Mouse (Mus musculus): ENCODE measurements around the gene Tom1l2. TPM values are rescaled to one million over a fixed set of nuclear protein-coding genes. Genes with fewer than 3 reads are reported as not detected.
A peak's percentile ranks its signal among the peaks of the same experiment; 100 is the strongest.

Tom1l2 gene
- polyA plus RNA-seq, 1 experiment from 2014 or later: 8.1 TPM

- H3K27ac ChIP-seq: no peak overlapping the region
- no peak overlapping the region for H3K4me3 ChIP-seq (ENCODE audit: inconsistent target)
- 92% methylated on average over 13 of the region's 13 CpGs for WGBS (ENCODE audit: missing documents)
- H3K36me3 ChIP-seq (ENCODE audit: inconsistent target): no peaks in the 10 kb centered on the region
- H3K79me2 ChIP-seq (ENCODE audit: inconsistent target): no peaks in the 10 kb centered on the region
Observed at GRCm38 (mm10) chr11:60229821-60230220, 122.9 kb downstream of the Tom1l2 start.

DNA sequence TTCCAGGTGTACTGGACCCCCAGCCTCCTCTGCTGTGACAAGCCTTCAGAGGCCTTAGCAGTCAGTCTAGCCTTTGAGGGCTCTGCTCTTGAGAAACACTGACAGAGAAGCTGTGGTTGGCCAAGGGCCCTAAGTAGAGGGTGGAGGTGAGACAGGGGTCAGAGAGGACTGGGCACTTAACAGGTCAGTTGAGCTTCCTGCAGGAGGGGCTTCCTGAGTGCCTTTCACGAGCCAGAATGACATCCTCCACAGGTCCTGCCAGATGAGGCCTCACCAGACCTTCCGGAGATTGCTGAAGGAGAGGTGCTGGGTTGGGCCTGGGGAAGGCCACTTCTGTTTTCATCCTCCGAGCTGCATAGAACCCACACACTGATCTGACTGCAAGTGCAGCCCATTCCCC, 124.2 kb downstream of the Tom1l2 start:
- 72% methylated on average over 3 of the region's 3 CpGs for WGBS (ENCODE audit: missing documents)
- Histone ChIP-seq H3K79me2 (ENCODE audit: inconsistent target) (no peaks in the 10 kb centered on the region), H3K27ac (no peak overlapping the region), H3K4me3 (ENCODE audit: inconsistent target) (no peak overlapping the region), H3K36me3 (ENCODE audit: inconsistent target) (no peaks in the 10 kb centered on the region)

- Histone ChIP-seq H3K36me3 (ENCODE audit: inconsistent target) (no peaks in the 10 kb centered on the region), H3K27ac (no peak overlapping the region), H3K4me3 (ENCODE audit: inconsistent target) (no peak overlapping the region), H3K79me2 (ENCODE audit: inconsistent target) (peaks cover 8% of the 10 kb centered on the region; the same call in 1 of the 2 replicates)
- WGBS (ENCODE audit: missing documents): 86% methylated on average over 1 of the region's 1 CpGs
Observed at GRCm38 (mm10) chr11:60225874-60226273, 126.8 kb downstream of the Tom1l2 start.

DNA sequence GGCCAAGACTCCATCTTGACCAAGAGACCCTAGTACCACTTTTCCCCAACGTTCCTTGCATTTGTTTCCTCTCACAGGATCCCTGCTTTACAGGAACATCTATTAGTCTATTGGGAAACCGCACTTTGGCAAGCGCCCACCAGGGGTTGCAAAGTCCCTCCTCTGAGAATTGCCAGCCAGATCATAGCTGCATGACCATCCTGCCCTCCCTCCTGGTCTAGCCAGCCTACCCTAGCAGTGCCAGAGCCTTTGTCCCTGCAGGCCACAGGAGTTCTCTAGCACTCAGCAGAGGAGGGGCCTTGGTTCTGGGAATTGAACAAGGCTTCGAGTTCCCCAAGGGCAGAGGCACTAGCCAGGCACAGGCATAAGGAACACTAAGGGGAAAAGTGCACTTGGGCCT, 128.0 kb downstream of the Tom1l2 start:
- Histone ChIP-seq H3K79me2 (ENCODE audit: inconsistent target) (peaks cover 13% of the 10 kb centered on the region), H3K27ac (no peak overlapping the region), H3K36me3 (ENCODE audit: inconsistent target) (no peaks in the 10 kb centered on the region), H3K4me3 (ENCODE audit: inconsistent target) (no peak overlapping the region)
- 82% methylated on average over 4 of the region's 4 CpGs for WGBS (ENCODE audit: missing documents)

DNA sequence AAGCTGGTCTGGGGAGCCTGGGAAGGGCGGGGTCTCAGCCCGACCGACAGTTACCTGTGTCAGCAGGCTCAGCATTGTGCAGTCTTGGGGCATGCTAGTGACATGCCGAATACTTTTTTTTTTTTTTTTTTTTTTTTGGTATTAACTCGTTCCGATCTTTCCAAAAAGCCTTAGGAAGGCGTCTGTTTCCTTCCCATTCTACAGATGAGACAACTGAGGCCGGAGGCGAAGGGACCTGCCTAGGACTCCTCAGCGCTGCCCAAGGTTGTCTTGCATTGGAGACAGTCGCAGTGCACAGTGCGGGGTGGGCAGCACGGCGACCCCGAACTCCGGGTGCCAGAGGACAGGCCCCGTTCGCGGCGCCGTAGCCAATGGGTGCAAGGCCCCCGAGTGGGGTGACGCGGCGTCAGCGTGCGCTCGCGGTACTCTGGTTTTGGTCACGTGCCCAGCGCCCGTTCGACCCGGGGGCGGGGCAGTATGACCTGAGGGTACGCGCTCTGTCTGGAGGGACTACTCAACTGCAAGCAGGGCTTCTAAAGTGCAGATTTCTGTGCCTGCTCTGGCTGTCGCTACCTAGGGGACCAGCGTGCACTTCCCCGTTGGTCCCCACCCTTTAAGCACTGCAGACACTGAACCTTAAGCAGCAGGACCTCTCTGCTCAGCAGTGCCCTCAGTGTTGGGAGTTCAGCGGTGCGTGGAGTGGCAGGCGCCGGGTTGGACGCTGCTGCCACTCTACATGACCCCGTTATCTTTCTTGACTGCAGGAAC, 130.1 kb downstream of the Tom1l2 start, which contains the start of gene Srebf1:
Gene Srebf1, minus strand, starts transcription at position 113 of the 768 bp plus-strand sequence.
- 3% methylated on average over 42 of the region's 46 CpGs for WGBS (ENCODE audit: missing documents)
- Histone ChIP-seq H3K79me2 (ENCODE audit: inconsistent target) (peaks cover 33% of the 10 kb centered on the region), H3K4me3 (ENCODE audit: inconsistent target) (peak within 1 kb of the TSS; percentile 64), H3K36me3 (ENCODE audit: inconsistent target) (0 out of 2 replicates have a peak, but pooled peaks cover 4% of the 10 kb centered on the region), H3K27ac (peak within 1 kb of the TSS; percentile 94)

DNA sequence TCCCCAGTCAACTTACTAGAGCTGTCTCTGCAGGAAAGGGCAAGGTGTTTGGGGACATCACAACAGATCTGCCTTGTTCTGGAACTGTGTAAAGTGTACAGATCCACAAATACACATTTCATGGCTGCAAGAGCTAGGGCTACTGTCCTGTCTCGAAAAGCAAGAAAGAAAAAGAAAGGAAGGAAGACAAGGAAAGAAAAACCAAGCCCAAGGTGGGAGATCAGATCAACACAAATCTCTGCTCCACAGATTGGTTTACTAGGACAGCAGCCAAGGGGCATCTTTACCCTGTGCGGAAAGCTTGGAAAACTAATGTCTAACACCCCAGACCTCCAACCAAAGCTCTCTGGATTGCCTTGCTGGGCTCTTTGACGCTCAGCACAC, 130.6 kb downstream of the Tom1l2 start:
- 57% methylated on average over 3 of the region's 3 CpGs for WGBS (ENCODE audit: missing documents)

DNA sequence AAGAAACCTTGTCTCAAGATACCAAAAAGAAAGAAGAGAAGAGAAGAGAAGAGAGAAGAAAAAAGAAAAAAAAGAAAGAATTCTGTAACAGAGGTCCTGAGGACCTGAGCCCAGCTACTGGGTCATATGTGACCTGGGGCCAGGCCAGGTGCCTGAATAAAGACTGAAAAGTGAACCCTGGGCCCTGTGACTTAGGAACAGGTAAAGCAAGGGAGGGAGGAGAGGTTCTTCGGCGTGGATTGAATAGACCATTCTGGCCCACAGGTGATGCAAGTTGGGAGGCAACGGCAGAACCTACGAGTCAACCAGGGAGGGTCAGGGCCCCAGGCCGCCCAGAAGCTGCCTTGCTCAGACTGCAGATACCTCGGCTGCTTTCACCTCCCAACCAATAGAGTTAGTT, 131.3 kb downstream of the Tom1l2 start:
- peak overlapping the region; percentile 64; the same call in 1 of the 2 replicates for H3K4me3 ChIP-seq (ENCODE audit: inconsistent target)
- H3K36me3 ChIP-seq (ENCODE audit: inconsistent target): 0 out of 2 replicates have a peak, but pooled peaks cover 4% of the 10 kb centered on the region
- H3K79me2 ChIP-seq (ENCODE audit: inconsistent target): peaks cover 45% of the 10 kb centered on the region
- peak overlapping the region; percentile 94 for H3K27ac ChIP-seq
- WGBS (ENCODE audit: missing documents): 95% methylated on average over 6 of the region's 6 CpGs

More for the DNA sequence above, 130.6 kb downstream of the Tom1l2 start:
- H3K27ac ChIP-seq: peak overlapping the region; percentile 94
- peaks cover 39% of the 10 kb centered on the region for H3K79me2 ChIP-seq (ENCODE audit: inconsistent target)
- H3K4me3 ChIP-seq (ENCODE audit: inconsistent target): peak overlapping the region; percentile 64
- 0 out of 2 replicates have a peak, but pooled peaks cover 4% of the 10 kb centered on the region for H3K36me3 ChIP-seq (ENCODE audit: inconsistent target)

- peak overlapping the region; percentile 94 for H3K27ac ChIP-seq
- peaks cover 56% of the 10 kb centered on the region for H3K79me2 ChIP-seq (ENCODE audit: inconsistent target)
- WGBS (ENCODE audit: missing documents): under 1% methylated on average over 46 of the region's 46 CpGs
- H3K4me3 ChIP-seq (ENCODE audit: inconsistent target): peak overlapping the region; percentile 86
- 0 out of 2 replicates have a peak, but pooled peaks cover 4% of the 10 kb centered on the region for H3K36me3 ChIP-seq (ENCODE audit: inconsistent target)
Observed at GRCm38 (mm10) chr11:60220291-60220804, 132.4 kb downstream of the Tom1l2 start.

DNA sequence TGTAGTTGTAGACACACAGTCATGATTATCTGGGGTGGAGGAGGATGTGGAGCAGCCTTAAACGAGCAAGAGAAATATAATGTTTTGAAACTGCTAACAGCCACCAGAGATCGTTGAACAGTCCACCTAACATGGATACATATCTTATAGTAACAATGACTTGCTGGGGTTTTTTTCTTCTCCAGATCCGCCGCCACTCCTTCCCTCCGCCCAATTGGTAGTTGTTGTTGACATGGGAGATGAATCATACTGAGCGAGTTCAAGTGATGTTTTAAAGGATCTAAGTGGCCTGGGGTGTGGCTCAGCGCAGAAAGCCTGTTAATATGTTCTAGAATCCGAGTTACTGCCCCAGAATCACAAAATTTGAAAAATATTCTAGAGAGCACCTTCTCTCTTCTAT, 133.1 kb downstream of the Tom1l2 start:
- H3K4me3 ChIP-seq (ENCODE audit: inconsistent target): peak overlapping the region; percentile 86
- H3K27ac ChIP-seq: peak overlapping the region; percentile 94
- WGBS (ENCODE audit: missing documents): 19% methylated on average over 8 of the region's 8 CpGs
- H3K36me3 ChIP-seq (ENCODE audit: inconsistent target): 0 out of 2 replicates have a peak, but pooled peaks cover 4% of the 10 kb centered on the region
- H3K79me2 ChIP-seq (ENCODE audit: inconsistent target): peaks cover 63% of the 10 kb centered on the region

- Histone ChIP-seq H3K36me3 (ENCODE audit: inconsistent target) (0 out of 2 replicates have a peak, but pooled peaks cover 4% of the 10 kb centered on the region), H3K4me3 (ENCODE audit: inconsistent target) (no peak overlapping the region)
- 96% methylated on average over 7 of the region's 7 CpGs for WGBS (ENCODE audit: missing documents)
Observed at GRCm38 (mm10) chr11:60217467-60217866, 135.2 kb downstream of the Tom1l2 start.

GRCm38 (mm10) chr11:60216671-60217070, 136.0 kb downstream of the Tom1l2 start:
- H3K36me3 ChIP-seq (ENCODE audit: inconsistent target): 0 out of 2 replicates have a peak, but pooled peaks cover 4% of the 10 kb centered on the region
- H3K27ac ChIP-seq: no peak overlapping the region
- H3K4me3 ChIP-seq (ENCODE audit: inconsistent target): no peak overlapping the region
- 100% methylated on average over 1 of the region's 1 CpGs for WGBS (ENCODE audit: missing documents)
- H3K79me2 ChIP-seq (ENCODE audit: inconsistent target): peaks cover 87% of the 10 kb centered on the region

More at GRCm38 (mm10) chr11:60217467-60217866, 135.2 kb downstream of the Tom1l2 start:
- Histone ChIP-seq H3K27ac (no peak overlapping the region), H3K79me2 (ENCODE audit: inconsistent target) (peaks cover 85% of the 10 kb centered on the region)

GRCm38 (mm10) chr11:60213266-60213665, 139.4 kb downstream of the Tom1l2 start:
- 92% methylated on average over 6 of the region's 6 CpGs for WGBS (ENCODE audit: missing documents)
- Histone ChIP-seq H3K79me2 (ENCODE audit: inconsistent target) (peaks cover 98% of the 10 kb centered on the region), H3K4me3 (ENCODE audit: inconsistent target) (no peak overlapping the region), H3K27ac (no peak overlapping the region), H3K36me3 (ENCODE audit: inconsistent target) (0 out of 2 replicates have a peak, but pooled peaks cover 1% of the 10 kb centered on the region)

GRCm38 (mm10) chr11:60211761-60212160, 140.9 kb downstream of the Tom1l2 start:
- Histone ChIP-seq H3K36me3 (ENCODE audit: inconsistent target) (0 out of 2 replicates have a peak, but pooled peaks cover 4% of the 10 kb centered on the region), H3K79me2 (ENCODE audit: inconsistent target) (peaks cover 98% of the 10 kb centered on the region), H3K4me3 (ENCODE audit: inconsistent target) (no peak overlapping the region), H3K27ac (no peak overlapping the region)
- 67% methylated on average over 10 of the region's 12 CpGs for WGBS (ENCODE audit: missing documents)

- H3K27ac ChIP-seq: peak overlapping the region; percentile 67
- H3K36me3 ChIP-seq (ENCODE audit: inconsistent target): 0 out of 2 replicates have a peak, but pooled peaks cover 4% of the 10 kb centered on the region
- peaks cover 98% of the 10 kb centered on the region for H3K79me2 ChIP-seq (ENCODE audit: inconsistent target)
- no peak overlapping the region for H3K4me3 ChIP-seq (ENCODE audit: inconsistent target)
- WGBS (ENCODE audit: missing documents): 91% methylated on average over 3 of the region's 3 CpGs
Observed at GRCm38 (mm10) chr11:60211152-60211551, 141.6 kb downstream of the Tom1l2 start.

DNA sequence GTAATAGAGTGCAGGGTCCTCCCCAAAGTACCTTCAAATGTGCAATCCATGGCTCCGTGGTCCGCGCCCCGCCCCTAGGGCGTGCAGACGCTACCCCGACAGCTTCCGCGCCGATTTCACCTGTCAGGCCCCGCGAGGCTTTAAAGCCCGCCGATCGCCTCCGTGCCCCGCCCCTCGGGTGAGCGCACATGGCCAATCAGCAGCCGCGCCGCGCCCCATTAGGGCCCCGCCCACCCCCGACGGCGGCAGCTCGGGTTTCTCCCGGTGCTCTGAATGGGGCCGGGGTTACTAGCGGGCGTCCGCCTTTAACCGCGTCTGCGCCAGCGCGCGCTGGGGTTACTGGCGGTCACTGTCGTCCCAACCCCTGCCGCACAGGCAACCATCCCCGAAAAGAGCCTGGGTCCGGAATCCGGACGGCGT, 142.4 kb downstream of the Tom1l2 start:
- under 1% methylated on average over 34 of the region's 47 CpGs for WGBS (ENCODE audit: missing documents)
- Histone ChIP-seq H3K4me3 (ENCODE audit: inconsistent target) (peak overlapping the region; percentile 57), H3K27ac (peak overlapping the region; percentile 77), H3K36me3 (ENCODE audit: inconsistent target) (peaks cover 8% of the 10 kb centered on the region; the same call in 1 of the 2 replicates), H3K79me2 (ENCODE audit: inconsistent target) (peaks cover 91% of the 10 kb centered on the region)

Measured in macrophage (primary cell).